Mouse (Mus musculus): ENCODE results near the gene Acot11.
A peak's percentile ranks its signal among the peaks of the same experiment; 100 is the strongest.
"Not testable (repeated sequence)": the region's sequence is repeated elsewhere in the genome, so short reads cannot be mapped to it uniquely, and the experiment has no call there.

Gene Acot11

DNA sequence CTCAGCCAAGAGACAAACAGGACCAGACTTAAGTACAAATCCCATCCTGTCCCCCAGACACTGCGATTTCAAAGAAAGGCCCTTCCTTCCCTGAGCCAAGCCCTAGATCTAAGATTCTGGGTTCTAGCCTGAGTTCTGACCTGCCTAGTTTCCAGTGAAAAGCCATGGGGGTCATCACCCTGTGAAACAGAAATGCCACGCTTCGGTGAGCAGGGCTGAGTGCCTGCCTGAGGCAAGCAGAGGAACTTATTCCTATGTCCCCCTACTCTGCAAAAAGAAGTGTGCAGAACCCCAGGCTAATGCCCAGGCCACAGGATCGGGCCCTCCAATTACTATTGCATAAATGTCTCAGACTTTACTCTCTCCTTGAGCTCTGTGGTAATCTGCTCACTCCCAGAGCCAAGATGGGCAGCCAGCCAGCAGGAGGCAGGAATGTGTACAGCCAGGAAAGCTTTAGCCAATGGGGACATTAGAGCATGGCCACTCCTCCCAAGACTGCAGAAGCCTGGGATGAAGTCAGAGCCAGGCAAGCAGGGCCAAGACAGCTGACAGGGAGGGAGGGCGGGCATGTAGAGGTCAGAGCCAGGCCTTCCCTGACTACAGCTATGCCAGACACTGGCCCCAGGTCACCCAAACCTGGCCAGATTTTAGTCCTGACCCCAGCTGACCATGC, 26.5 kb downstream of the Acot11 start:
- no peak for DNase-seq (ENCODE audit: low read depth, low spot score)

DNA sequence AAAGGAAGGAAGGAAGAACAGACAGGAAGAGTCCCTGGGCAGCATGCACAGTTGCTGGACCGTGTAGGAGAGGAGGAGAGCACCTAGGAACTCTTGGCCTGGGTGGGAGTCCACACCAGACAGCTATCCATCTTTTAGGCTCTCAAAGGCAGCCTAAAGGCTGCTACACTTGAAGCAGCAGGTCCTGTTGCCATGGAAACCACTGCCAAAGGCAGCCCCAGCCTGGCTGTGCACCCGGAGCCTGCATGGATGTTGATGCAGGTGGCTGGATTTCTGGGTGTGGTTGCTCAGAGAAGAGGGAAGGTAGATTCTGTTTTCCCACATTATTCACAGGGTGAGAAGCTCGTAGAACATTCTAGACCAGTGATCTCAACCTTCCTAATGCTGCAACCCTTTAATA, 27.8 kb downstream of the Acot11 start:
- DNase-seq (ENCODE audit: low read depth, low spot score): no peak

DNA sequence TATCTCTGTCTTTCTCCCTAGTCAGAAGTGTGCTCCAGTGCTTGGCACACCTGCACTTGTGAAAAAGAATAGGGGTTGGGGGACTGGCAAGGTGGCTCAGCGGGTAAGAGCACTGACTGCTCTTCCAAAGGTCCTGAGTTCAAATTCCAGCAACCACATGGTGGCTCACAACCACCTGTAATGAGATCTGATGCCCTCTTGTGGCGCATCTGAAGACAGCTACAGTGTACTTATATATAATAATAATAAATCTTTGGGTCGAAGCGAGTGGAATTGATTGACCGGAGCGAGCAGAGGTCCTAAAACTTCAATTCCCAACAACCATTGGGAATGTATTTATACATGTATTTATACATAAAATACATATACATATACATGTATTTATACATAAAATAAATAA, 29.0 kb downstream of the Acot11 start:
- not testable (repeated sequence) for DNase-seq (ENCODE audit: low read depth, low spot score)

DNA sequence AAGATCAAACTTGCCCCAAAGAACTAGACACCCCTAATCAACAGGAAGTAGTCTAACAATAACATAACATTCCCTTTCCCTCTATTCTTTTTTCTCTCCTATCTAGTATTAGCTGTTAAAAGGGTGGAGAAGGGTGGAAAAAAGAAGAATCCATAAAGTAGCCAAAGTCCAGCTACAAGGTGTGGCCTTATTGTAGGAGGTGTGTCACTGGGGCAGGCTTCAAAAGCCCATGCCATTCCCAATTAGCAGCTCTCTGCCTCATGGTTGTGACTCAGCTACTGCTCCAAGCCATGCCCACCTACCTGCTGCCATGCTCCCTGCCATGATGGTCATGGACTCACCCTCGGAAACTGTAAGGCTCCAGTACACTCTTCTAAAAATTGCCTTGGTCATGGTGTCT, 32.2 kb downstream of the Acot11 start:
- DNase-seq (ENCODE audit: low read depth, low spot score): no peak

DNA sequence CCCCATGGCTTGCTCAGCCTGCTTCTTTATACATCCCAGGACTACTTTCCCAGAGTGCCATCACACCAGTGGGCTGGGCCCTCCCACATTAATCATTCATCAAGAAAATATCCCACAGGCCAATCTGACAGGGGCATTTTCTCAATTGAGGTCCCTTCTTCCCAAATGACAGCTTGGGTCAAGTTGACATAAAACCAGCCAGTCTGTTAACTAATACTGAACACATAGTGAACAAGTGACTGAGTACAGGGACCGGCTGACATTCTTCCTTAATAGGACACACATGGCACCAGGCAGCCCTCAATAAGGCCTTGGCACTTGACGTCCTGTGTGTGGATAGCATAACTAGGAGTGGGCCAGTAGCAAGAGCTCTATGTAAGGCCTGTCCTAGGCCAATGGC, 35.5 kb downstream of the Acot11 start:
- no peak for DNase-seq (ENCODE audit: low read depth, low spot score)

DNA sequence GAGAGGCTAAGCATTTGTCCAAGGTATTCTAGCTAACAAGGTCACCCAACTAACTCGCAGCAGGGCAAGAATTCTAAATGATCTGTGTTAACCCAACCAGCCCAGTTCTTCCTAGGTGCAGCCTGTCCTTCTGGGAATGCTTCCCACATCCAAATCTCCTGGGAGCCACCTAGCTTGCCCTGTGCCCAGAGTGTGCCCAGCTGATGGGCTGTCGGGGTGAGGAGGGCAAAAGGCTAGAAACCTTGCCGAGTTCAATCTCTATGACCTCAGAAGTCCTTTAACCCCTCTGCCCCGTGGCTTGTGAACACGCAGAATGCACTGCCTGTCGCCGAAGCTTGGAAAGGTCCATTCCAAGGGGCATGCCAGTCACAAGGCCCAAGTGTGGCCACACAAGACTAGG, 40.6 kb downstream of the Acot11 start:
- DNase-seq (ENCODE audit: low read depth, low spot score): no peak

DNA sequence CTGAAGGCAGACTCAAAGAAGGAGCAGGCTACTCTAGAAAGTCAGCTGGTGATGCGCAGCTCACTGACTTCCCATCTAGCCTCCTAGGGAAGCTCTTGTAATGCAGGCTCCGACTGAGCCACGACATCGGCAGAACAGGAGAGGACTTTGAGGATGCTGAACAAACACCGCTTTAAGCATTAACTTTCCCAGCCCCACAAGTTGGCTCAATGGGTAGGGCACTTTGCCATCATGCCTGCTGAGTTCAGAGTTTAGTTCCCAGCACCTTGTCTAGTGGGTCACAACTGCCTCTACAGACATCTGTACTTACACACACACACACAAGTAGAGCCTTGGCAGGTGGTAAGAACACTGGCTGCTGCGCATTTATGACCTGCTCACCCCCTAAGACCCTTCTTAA, 53.1 kb downstream of the Acot11 start:
- DNase-seq (ENCODE audit: low read depth, low spot score): no peak

DNA sequence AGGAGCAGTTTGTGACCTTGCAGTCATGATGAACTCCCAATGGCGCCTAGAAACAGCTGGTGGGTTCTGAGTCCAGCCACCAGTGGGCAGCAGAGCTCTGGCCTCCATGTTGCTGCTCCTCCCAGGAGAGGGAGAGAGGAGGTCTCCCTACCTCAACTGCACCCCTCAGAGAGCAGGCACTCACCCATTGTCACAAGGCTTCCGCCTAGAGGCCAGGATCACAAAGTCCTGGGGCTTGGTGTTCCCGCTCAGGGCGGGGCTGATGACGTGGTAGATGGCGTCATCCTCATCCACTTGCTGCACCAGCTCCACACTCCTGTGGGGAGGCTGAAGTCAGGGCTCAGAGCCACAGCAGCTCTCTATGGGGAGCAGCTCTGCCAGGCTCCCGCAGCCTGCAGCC, 55.1 kb downstream of the Acot11 start:
- DNase-seq (ENCODE audit: low read depth, low spot score): peak; percentile 20

DNA sequence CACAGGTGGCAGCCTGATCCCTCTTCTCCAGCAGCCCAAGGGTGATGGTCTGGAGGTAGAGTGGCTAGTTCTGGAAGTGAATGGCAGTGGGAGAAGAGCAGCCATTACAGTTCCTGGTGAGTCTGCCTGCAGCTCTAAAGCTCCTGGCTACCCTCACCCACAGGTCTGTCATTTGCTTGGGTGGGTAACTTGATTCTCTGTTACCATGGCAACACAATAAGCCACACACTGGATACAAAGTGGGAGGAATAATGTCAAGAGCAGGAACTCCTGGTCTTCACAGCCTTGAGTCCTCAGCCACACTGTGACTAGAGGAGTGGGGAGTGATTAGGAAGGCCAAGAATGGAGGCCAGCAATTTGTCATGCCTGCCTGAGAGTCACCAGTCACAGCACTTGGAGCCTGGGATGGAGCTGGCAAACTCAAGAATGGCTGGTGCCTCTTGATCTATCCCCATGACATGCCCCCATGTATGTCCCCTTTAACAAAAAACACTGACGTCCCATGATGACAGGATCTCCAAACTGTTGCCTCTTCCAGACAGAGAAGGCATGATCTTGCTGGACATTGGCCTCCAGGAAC, 57.7 kb downstream of the Acot11 start:
- DNase-seq (ENCODE audit: low read depth, low spot score): no peak

DNA sequence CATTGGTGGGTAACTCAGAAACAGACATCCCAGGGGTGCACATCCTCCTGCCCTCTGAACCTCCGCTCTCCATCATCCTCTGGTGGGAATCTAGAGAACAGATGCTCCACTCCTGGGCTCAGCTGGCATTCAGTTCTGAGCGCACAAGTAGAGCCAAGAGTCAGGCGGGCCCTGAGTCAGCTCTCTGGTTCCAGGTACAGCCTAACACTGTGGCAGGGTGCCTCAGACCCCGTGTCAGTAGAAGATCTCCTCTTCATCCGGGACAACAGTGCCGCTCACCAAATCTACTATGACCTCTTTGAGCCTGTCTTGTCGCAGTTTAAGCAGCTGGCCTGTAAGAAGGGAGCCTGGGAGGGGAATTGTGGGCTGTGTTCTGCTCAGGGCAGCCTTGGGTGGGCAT, 58.9 kb downstream of the Acot11 start:
- DNase-seq (ENCODE audit: low read depth, low spot score): no peak

DNA sequence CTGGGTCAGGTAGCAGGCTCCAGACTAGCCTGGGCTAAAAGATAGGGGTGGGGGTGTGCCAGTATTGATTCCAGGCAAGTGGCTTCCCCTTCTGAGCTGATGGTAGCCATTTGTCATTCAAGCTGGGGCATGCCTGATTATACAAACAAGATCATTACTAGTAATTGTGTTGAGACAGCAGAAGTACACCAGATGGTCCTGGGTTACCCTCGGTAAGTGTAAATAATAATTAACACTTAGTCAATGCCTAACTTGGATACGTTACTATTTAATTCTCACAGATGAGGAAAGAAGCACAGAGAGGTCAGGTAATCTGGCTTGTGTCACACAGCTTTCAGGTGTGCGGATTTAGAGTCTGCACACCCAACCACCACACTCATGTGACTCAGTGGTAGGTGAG, 66.9 kb downstream of the Acot11 start:
- no peak for DNase-seq (ENCODE audit: low read depth, low spot score)

DNA sequence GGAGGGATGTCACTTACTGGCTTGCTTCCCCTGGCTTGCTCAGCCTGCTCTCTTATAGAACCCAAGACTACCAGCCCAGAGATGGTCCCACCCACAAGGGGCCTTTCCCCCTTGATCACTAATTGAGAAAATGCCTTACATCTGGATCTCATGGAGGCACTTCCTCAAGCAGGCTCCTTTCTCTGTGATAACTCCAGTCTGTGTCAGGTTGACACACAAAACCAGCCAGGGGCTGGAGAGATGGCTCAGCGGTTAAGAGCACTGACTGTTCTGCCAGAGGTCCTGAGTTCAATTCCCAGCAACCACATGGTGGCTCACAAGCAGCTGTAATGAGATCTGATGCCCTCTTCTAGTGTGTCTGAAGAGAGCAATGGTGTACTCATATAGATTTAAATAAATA, 67.9 kb downstream of the Acot11 start:
- DNase-seq (ENCODE audit: low read depth, low spot score): not testable (repeated sequence)

DNA sequence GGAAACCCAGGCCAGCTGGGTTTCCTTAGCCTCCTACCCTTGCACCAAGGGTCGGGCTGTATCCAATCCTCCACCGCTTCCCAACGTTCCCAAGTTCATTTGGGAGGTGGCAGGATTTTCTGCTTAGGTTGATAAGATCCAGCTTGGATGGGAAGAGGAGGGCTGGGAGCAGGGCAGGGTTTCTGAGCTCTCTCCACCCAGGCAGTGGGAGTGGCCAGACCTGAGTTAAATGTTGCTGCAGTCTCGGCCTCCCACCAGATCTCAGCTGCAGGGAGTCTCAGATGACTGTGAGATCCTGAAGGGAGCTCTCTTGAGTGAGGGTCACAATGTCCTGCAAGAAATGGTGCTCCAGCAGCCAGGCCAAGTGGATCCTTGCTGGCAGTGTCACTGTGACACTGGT, 71.2 kb downstream of the Acot11 start, which contains the start of gene Fam151a:
Gene Fam151a (plus strand): TSS at position 254 of the 400 bp plus-strand sequence.
- no peak for DNase-seq (ENCODE audit: low read depth, low spot score)

DNA sequence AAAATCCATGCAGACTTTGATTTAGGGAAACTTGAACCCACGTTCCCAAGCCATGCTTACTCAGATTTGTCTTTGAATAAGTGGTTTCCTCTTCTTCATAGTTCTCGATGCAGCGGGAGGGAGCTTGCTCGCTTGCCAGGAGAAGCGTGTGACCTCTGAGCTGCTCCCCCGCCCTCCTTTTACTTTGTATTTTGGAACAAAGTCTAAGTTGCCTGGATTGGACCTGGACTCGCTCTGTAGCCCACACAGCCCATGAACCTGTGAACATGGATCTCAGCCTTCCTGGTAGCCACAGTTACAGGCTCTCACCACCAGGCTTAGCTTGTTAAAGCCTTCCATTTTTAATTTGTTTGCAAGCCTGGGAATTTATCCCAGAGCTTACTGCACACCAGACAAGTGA, 74.0 kb downstream of the Acot11 start, which contains the start of gene Mroh7:
Gene Mroh7 (minus strand): TSS at position 112 of the 400 bp plus-strand sequence.
- DNase-seq (ENCODE audit: low read depth, low spot score): no peak

DNA sequence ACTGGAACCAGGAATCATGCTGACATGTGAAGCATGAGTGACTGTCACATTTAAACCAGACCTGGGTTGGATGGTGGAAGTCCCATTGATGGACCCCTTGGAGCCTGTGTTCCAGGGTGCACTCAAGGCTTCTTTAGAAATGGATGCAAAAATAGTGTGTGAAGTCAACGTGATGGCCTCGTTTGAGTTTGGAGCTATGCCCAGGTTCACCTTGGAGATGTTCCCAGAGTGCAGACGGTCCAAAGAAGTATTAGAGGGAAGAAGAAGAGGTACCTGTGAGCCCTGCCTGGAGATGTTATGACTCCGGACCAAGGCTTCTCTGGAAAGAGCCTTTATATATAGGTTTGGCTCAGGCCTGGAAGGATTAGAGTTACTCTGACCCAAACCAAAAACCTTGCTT, 84.2 kb downstream of the Acot11 start:
- DNase-seq (ENCODE audit: low read depth, low spot score): no peak

DNA sequence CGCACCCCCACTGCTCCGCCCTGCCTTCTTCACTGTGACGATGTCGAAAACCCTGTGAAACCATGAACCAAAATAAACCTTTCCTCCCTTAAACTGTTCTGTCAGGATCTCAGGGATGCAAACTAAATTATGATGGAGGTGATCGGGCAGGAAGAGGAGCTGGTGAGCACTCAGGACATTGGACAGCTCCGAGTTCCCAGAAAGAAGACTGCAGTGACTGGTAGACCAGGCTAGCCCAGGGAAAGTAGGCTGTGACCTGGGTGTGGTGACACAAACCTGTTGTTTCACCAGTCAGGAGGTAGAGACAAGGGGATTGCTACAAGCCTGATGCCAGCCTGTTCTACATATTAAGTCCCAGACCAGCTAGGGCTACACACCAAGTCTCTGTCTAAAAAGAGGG, 91.2 kb downstream of the Acot11 start:
- no peak for DNase-seq (ENCODE audit: low read depth, low spot score)

DNA sequence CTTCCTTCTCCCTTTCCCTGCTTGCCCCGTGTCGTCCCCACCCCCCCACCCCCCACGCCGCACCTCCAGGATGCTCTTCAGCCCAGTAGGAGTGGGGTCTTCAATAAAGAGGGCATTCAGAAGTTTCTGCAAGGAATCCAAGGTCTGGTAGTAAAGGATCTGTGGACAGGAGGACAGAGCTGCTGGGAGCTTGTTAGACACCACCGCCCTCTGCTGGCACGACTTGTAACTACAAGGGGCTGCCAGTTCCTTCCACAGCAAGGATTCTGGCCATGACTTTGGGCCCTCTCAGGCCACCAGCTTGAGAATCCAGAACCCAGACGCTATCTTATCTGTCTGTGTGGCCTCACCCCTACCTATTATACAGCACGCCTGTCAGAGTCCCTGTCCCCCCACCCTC, 96.4 kb downstream of the Acot11 start:
- peak; percentile 54 for DNase-seq (ENCODE audit: low read depth, low spot score)

DNA sequence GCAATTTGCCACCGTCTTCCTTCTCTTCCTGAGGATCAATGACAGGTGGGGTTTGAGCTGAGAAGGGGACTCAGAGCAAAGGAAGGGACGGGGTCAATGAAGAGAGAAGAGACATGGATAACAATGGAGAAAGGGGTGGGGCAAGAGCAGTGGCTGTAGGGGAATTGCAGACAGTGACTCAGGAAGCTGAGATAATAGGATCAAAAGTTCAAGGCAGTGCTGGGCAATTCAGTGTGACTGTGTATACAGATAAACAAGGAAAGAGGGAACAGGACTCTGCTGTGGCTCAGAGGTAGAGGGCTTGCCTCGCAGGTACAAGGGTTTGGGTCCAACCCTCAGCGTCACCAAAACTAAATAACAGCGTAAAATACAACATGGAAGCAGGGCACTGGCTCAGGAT, 96.8 kb downstream of the Acot11 start:
- no peak for DNase-seq (ENCODE audit: low read depth, low spot score)

DNA sequence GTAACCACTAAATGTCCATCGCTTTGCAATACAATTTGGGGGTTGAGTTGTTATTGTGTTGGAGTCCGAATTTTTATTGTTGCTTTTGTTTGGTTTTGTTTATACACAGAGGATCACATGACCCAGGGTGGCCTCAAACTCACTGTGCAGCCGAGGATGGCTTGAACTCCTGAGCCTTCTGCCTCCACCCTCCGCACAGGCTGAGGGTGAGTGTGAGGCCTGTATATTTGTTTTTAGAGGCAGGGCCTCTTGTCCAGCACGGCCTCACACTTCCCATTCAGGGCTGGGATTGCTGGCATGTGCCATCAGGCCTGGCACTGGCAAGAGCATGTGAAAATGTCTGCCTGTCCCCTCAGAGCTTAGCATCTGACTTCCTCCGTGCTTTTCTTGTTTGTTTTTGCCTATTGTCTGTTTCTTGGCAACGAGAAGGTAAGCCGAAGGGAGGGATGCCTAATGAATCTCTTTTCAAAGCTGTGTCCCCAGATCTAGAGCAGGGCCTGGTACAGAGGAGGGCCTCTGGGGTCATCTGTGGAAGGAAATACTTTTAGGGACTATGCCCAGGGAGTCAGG, 99.6 kb downstream of the Acot11 start:
- no peak for DNase-seq (ENCODE audit: low read depth, low spot score)

DNA sequence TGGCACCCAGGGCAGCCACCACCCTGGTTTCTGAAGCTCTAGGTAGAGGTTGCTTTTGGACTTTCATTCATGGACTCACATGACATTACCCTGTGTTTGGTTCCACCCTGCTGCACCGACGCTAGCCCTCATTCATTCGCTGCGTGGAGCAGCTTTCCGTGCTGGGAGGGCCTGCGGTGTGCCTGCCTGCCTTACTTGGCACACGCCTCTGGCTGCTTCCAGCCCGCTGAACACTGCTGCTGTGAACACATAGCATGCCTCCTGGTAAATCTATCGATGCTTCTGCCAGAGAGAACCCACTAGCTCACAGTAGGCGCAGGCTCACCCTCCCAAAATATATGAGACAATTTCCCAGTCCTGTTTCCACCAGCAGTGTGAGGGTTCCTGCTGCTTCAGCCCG, 100.4 kb downstream of the Acot11 start:
- DNase-seq (ENCODE audit: low read depth, low spot score): no peak

DNA sequence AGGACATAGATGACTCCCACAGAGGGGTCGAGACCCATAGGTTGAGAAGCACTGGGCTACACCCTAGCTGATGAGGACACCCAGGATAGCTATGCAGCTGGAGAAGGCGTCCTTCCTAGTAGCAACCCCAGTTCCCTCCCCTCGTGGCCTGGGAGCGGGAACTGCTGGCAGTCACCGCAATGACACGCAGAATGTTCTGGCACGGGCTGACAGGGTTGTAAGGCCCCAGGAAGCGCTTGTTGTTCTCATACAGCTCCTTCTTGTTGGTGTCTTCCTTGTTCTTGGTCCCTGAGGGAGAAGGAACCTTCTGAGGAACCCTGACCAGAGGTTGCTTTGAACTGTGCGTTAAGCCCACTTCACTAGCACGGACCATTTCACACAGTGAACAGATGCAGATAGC, 100.8 kb downstream of the Acot11 start:
- no peak for DNase-seq (ENCODE audit: low read depth, low spot score)

DNA sequence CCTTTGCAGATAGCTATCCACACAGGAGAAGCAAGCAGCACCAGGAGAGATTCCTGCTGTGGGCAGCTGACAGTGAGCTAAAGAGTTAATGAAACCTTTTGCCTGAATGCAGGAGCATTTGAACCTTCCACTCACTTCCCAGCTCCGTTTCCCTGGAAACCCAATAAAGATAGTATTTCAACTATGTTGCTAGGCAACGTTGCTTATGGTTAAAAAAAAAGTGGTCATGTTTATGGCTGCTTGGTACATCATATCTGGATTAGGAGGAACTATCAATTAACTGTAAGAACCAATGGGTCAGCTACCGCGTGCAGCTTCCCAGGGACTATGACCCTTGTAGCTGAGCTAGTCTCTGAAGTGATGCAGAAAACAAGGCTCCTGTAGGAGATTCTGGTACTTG, 104.0 kb downstream of the Acot11 start:
- no peak for DNase-seq (ENCODE audit: low read depth, low spot score)

DNA sequence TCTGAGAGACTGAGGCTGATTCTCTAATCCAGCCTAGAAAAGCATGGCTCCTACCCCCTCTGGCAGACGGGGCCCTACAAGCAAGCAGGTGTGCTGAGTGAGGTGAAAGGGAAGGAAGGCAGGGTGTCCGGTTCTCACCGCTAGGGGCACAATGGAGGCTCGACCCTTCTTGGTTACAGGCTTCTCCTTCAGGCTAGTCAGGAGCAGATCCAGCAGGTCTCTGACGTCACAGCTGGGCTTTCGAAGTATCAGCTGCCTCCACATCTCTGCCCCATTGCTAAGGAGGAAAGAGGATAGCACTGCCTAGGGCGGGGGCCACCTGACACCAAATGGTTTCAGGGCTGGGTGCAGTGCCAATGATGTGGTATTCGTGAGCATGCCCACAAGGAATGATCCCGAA, 104.8 kb downstream of the Acot11 start:
- DNase-seq (ENCODE audit: low read depth, low spot score): peak; percentile 18
